Mouse (Mus musculus) neural tube, embryonic 11.5 days (tissue): Measurements from ENCODE around the gene Ick. TPM values are rescaled to one million over a fixed set of nuclear protein-coding genes. Genes with fewer than 3 reads are reported as not detected.

Experiments
- ATAC-seq: fragments of 200-750 bp; cut with Nextera tagmentation; 2 replicates; pipeline ENCODE4 v1.8.0; 2017; ENCODE audit warnings: moderate number of reproducible peaks, mild to moderate bottlenecking, moderate TSS enrichment, moderate library complexity; ENCODE audit not compliant: insufficient read depth, low FRiP score, low TSS enrichment
- DNase-seq: peaks from one replicate; pipeline ENCODE4 v3.0.0-alpha.2; 2015; ENCODE audit warnings: low spot score
- H3K27ac ChIP-seq: fragments of 300-500 bp; sonication (generic); 2 replicates; pipeline ENCODE4 v1.5.1; 2014; ENCODE audit warnings: low read depth, mild to moderate bottlenecking, low read length
- H3K27me3 ChIP-seq: fragments of 300-500 bp; sonication (generic); 2 replicates; pipeline ENCODE4 v1.6.1; 2014; ENCODE audit warnings: mild to moderate bottlenecking, low read length, mixed read lengths; ENCODE audit not compliant: control insufficient read depth, insufficient read depth
- H3K36me3 ChIP-seq: fragments of 300-500 bp; sonication (generic); 2 replicates; pipeline ENCODE4 v1.6.1; 2014; ENCODE audit warnings: mild to moderate bottlenecking, low read length, moderate library complexity, mixed read lengths; ENCODE audit not compliant: control insufficient read depth, insufficient read depth
- H3K4me1 ChIP-seq: fragments of 300-500 bp; sonication (generic); 2 replicates; pipeline ENCODE4 v1.6.1; 2014; ENCODE audit warnings: low read length, mixed read lengths; ENCODE audit not compliant: control insufficient read depth, insufficient read depth
- H3K4me2 ChIP-seq: fragments of 300-500 bp; sonication (generic); 2 replicates; pipeline ENCODE4 v1.6.1; 2014; ENCODE audit warnings: low read depth, mild to moderate bottlenecking, moderate library complexity
- H3K4me3 ChIP-seq: fragments of 300-500 bp; sonication (generic); 2 replicates; pipeline ENCODE4 v1.5.1; 2014; ENCODE audit warnings: low read depth, low read length
- H3K9ac ChIP-seq: fragments of 300-500 bp; sonication (generic); 2 replicates; pipeline ENCODE4 v1.6.1; 2014; ENCODE audit warnings: mild to moderate bottlenecking, low read length
- H3K9me3 ChIP-seq: fragments of 300-500 bp; sonication (generic); 2 replicates; pipeline ENCODE4 v1.6.1; 2016; ENCODE audit warnings: low read length; ENCODE audit not compliant: control insufficient read depth
- WGBS: fragments of 180-500 bp; shearing (Covaris S2); extraction: QIAGEN DNeasy Blood & Tissue Kit; methylation state at CpG from one replicate; pipeline ENCODE4 v1.1.7; 2014; 5-methylcytosine and 5-hydroxymethylcytosine counted together
- polyA plus RNA-seq: library from polyadenylated mRNA; unstranded; fragments of >200 nt; fragmentation: Nextera tagmentation; extraction: Ambion mirVana; gene quantifications from 2 replicates; pipeline ENCODE4 v1.2.1, GENCODE M21; 2014

The Ick gene
- polyA plus RNA-seq, 1 experiment from 2014 or later = 35.9 TPM

GRCm38 (mm10) chr9:78195034-78195433 is 86.0 kb downstream of the Ick start:
- Histone ChIP-seq H3K27ac (no peak overlapping the region), H3K9ac (no peak overlapping the region), H3K4me2 (no peak overlapping the region), H3K4me1 (peaks cover 3% of the 10 kb centered on the region; the same call in 1 of the 2 replicates), H3K27me3 (no peaks in the 10 kb centered on the region), H3K9me3 (no peaks in the 10 kb centered on the region), H3K4me3 (no peak overlapping the region), H3K36me3 (no peaks in the 10 kb centered on the region)
- ATAC-seq (no peak), DNase-seq (no peak)
- WGBS = 85% methylated on average over 11 of the region's 11 CpGs

GRCm38 (mm10) chr9:78197801-78198200 is 88.8 kb downstream of the Ick start:
- no peaks in the 10 kb centered on the region for H3K9me3 ChIP-seq
- ATAC-seq (no peak), DNase-seq (no peak)
- 95% methylated on average over 9 of the region's 9 CpGs for WGBS
- H3K4me1 ChIP-seq = no peaks in the 10 kb centered on the region
- H3K4me2 ChIP-seq = no peak overlapping the region
- no peaks in the 10 kb centered on the region for H3K27me3 ChIP-seq
- no peak overlapping the region for H3K4me3 ChIP-seq
- no peak overlapping the region for H3K27ac ChIP-seq
- no peak overlapping the region for H3K9ac ChIP-seq
- no peaks in the 10 kb centered on the region for H3K36me3 ChIP-seq

- no peak overlapping the region for H3K4me3 ChIP-seq
- no peaks in the 10 kb centered on the region for H3K4me1 ChIP-seq
- DNase-seq (no peak), ATAC-seq (no peak)
- no peaks in the 10 kb centered on the region for H3K36me3 ChIP-seq
- H3K9ac ChIP-seq = no peak overlapping the region
- 90% methylated on average over 6 of the region's 6 CpGs for WGBS
- no peaks in the 10 kb centered on the region for H3K27me3 ChIP-seq
- no peaks in the 10 kb centered on the region for H3K9me3 ChIP-seq
- H3K27ac ChIP-seq = no peak overlapping the region
- no peak overlapping the region for H3K4me2 ChIP-seq
Measured at GRCm38 (mm10) chr9:78204194-78204593, 95.2 kb downstream of the Ick start.

- WGBS = 82% methylated on average over 4 of the region's 4 CpGs
- DNase-seq = no peak
- Histone ChIP-seq H3K9ac (no peak overlapping the region), H3K9me3 (no peaks in the 10 kb centered on the region), H3K4me2 (no peak overlapping the region), H3K27me3 (no peaks in the 10 kb centered on the region), H3K4me3 (no peak overlapping the region), H3K4me1 (no peaks in the 10 kb centered on the region), H3K36me3 (no peaks in the 10 kb centered on the region), H3K27ac (no peak overlapping the region)
- no peak for ATAC-seq
Measured at GRCm38 (mm10) chr9:78208956-78209355, 100.0 kb downstream of the Ick start.

- no peak overlapping the region for H3K27ac ChIP-seq
- no peak overlapping the region for H3K4me2 ChIP-seq
- WGBS = 83% methylated on average over 3 of the region's 3 CpGs
- H3K27me3 ChIP-seq = no peaks in the 10 kb centered on the region
- no peak overlapping the region for H3K9ac ChIP-seq
- H3K36me3 ChIP-seq = no peaks in the 10 kb centered on the region
- ATAC-seq = no peak
- H3K4me1 ChIP-seq = no peaks in the 10 kb centered on the region
- no peaks in the 10 kb centered on the region for H3K9me3 ChIP-seq
- no peak for DNase-seq
- no peak overlapping the region for H3K4me3 ChIP-seq
Measured at GRCm38 (mm10) chr9:78210079-78210478, 101.1 kb downstream of the Ick start.

GRCm38 (mm10) chr9:78210821-78211220 is 101.8 kb downstream of the Ick start:
- Histone ChIP-seq H3K36me3 (no peaks in the 10 kb centered on the region), H3K27ac (no peak overlapping the region), H3K27me3 (no peaks in the 10 kb centered on the region), H3K4me3 (no peak overlapping the region), H3K9ac (no peak overlapping the region), H3K4me2 (no peak overlapping the region), H3K4me1 (no peaks in the 10 kb centered on the region), H3K9me3 (no peaks in the 10 kb centered on the region)
- ATAC-seq = no peak
- no peak for DNase-seq
- 95% methylated on average over 2 of the region's 2 CpGs for WGBS

GRCm38 (mm10) chr9:78211521-78211920 is 102.5 kb downstream of the Ick start:
- H3K27me3 ChIP-seq = no peaks in the 10 kb centered on the region
- ATAC-seq = no peak
- no peak overlapping the region for H3K4me3 ChIP-seq
- DNase-seq = no peak
- H3K4me2 ChIP-seq = no peak overlapping the region
- 95% methylated on average over 3 of the region's 3 CpGs for whole genome bisulfite sequencing
- H3K9ac ChIP-seq = no peak overlapping the region
- no peaks in the 10 kb centered on the region for H3K4me1 ChIP-seq
- H3K27ac ChIP-seq = no peak overlapping the region
- no peaks in the 10 kb centered on the region for H3K9me3 ChIP-seq
- no peaks in the 10 kb centered on the region for H3K36me3 ChIP-seq

- no peaks in the 10 kb centered on the region for H3K27me3 ChIP-seq
- DNase-seq (no peak), ATAC-seq (no peak)
- H3K9me3 ChIP-seq = no peaks in the 10 kb centered on the region
- WGBS = 89% methylated on average over 7 of the region's 7 CpGs
- H3K27ac ChIP-seq = no peak overlapping the region
- H3K4me3 ChIP-seq = no peak overlapping the region
- H3K4me1 ChIP-seq = no peaks in the 10 kb centered on the region
- H3K9ac ChIP-seq = no peak overlapping the region
- H3K36me3 ChIP-seq = no peaks in the 10 kb centered on the region
- no peak overlapping the region for H3K4me2 ChIP-seq
Measured at GRCm38 (mm10) chr9:78212341-78213049, 103.5 kb downstream of the Ick start.

- Histone ChIP-seq H3K4me1 (no peaks in the 10 kb centered on the region), H3K9ac (no peak overlapping the region), H3K4me2 (no peak overlapping the region), H3K4me3 (no peak overlapping the region), H3K27ac (no peak overlapping the region), H3K27me3 (no peaks in the 10 kb centered on the region), H3K9me3 (no peaks in the 10 kb centered on the region), H3K36me3 (no peaks in the 10 kb centered on the region)
- WGBS = 85% methylated on average over 4 of the region's 4 CpGs
- ATAC-seq = no peak
- no peak for DNase-seq
Measured at GRCm38 (mm10) chr9:78217074-78217473, 108.1 kb downstream of the Ick start.
